Mouse (Mus musculus): ENCODE results near the gene Sdhc.

GRCm38 (mm10) chr1:171101033-171101432 lies 49.4 kb downstream of the Sdhc start:
- TF ChIP-seq CTCF (IDR thresholded peaks at IDR 0.05; ENCODE audit: borderline replicate concordance, extremely low read depth, insufficient read depth, insufficient read length): no peak
- no peak for TF ChIP-seq POLR2A (IDR thresholded peaks at IDR 0.05; ENCODE audit: borderline replicate concordance, extremely low read depth, insufficient read depth, insufficient read length, poor library complexity, severe bottlenecking)

Data from brain, embryonic 14.5 days (tissue).